Mouse (Mus musculus) heart, adult 10 weeks (tissue): Measurements from ENCODE around the gene Mtmr14. TPM values are rescaled to one million over a fixed set of nuclear protein-coding genes. Genes with fewer than 3 reads are reported as not detected.

Experiments used
- polyA plus RNA-seq: library from polyadenylated mRNA; stranded (reverse); fragments of 350-450 nt; fragmentation: Illumina TruSeq; extraction: RNeasy Lipid Tissue Mini Kit (QIAGEN cat#74804); gene quantifications from one replicate; pipeline ENCODE4 v1.2.3, GENCODE M21; 2014; ENCODE audit warnings: low read depth, low replicate concordance

Gene Mtmr14
- polyA plus RNA-seq = 16.7 TPM

GRCm38 (mm10) chr6:113237542-113238270, at the start of gene Mtmr14:
Gene Mtmr14 (plus strand): TSS chr6:113237843.

GRCm38 (mm10) chr6:113194841-113195595, 42.6 kb upstream of the Mtmr14 start, which contains the start of gene Lhfpl4:
Gene Lhfpl4 (minus strand): TSS chr6:113195384.

GRCm38 (mm10) chr6:113282101-113282802, 44.6 kb downstream of the Mtmr14 start, which contains the start of gene Cpne9:
Gene Cpne9 (plus strand): TSS chr6:113282307.

GRCm38 (mm10) chr6:113306986-113307349, 69.3 kb downstream of the Mtmr14 start, which contains the start of gene Brpf1:
Gene Brpf1 (plus strand): TSS chr6:113307137.

GRCm38 (mm10) chr6:113326533-113327315, 89.1 kb downstream of the Mtmr14 start, which contains the start of gene Ogg1:
Gene Ogg1 (plus strand): TSS chr6:113326972.

Other genes with a start within 250 kb of the Mtmr14 start
- gene Thumpd3, start 191.6 kb upstream of the Mtmr14 start, polyA plus RNA-seq = 28.1 TPM
- gene Setd5, start 160.5 kb upstream of the Mtmr14 start, polyA plus RNA-seq = 25.1 TPM
- gene Lhfpl4, start 42.5 kb upstream of the Mtmr14 start, polyA plus RNA-seq = 0.34 TPM
- gene Cpne9, start 44.5 kb downstream of the Mtmr14 start, polyA plus RNA-seq = not detected
- gene Brpf1, start 69.3 kb downstream of the Mtmr14 start, polyA plus RNA-seq = 11.4 TPM
- gene Ogg1, start 89.1 kb downstream of the Mtmr14 start, polyA plus RNA-seq = 6.3 TPM
- 81.4 TPM for gene Camk1, start 106.1 kb downstream of the Mtmr14 start, polyA plus RNA-seq
- 20.5 TPM for gene Tada3, start 140.0 kb downstream of the Mtmr14 start, polyA plus RNA-seq
- gene Arpc4, start 140.3 kb downstream of the Mtmr14 start, polyA plus RNA-seq = 57.4 TPM
- 2.0 TPM for gene Ttll3, start 151.4 kb downstream of the Mtmr14 start, polyA plus RNA-seq
- gene Rpusd3, start 181.5 kb downstream of the Mtmr14 start, polyA plus RNA-seq = 8.7 TPM
- 18.2 TPM for gene Cidec, start 197.9 kb downstream of the Mtmr14 start, polyA plus RNA-seq
- gene Jagn1, start 204.7 kb downstream of the Mtmr14 start, polyA plus RNA-seq = 31.3 TPM
- 1.0 TPM for gene Il17re, start 220.6 kb downstream of the Mtmr14 start, polyA plus RNA-seq
- 9.2 TPM for gene Il17rc, start 233.6 kb downstream of the Mtmr14 start, polyA plus RNA-seq
- gene Creld1, start 245.5 kb downstream of the Mtmr14 start, polyA plus RNA-seq = 37.7 TPM